Mouse (Mus musculus): ENCODE results near the gene Atp1a4. TPM values are rescaled to one million over a fixed set of nuclear protein-coding genes. Genes with fewer than 3 reads are reported as not detected.

The Atp1a4 gene
- polyA plus RNA-seq, 2 experiments from 2014 or later, result not detected

- no peak for ATAC-seq
Measured at GRCm38 (mm10) chr1:172219451-172220406, 38.5 kb downstream of the Atp1a4 start, which contains the start of gene Casq1. Gene Casq1 (minus strand): TSS chr1:172219868.

- no peak for ATAC-seq
Measured at GRCm38 (mm10) chr1:172218164-172218910, 39.9 kb downstream of the Atp1a4 start.

- ATAC-seq, result peak; percentile 96
Measured at GRCm38 (mm10) chr1:172217148-172217547, 41.1 kb downstream of the Atp1a4 start.

- no peak for ATAC-seq
Measured at GRCm38 (mm10) chr1:172214748-172215147, 43.5 kb downstream of the Atp1a4 start.

- ATAC-seq, result no peak
Measured at GRCm38 (mm10) chr1:172213771-172214170, 44.4 kb downstream of the Atp1a4 start.

- no peak for ATAC-seq
Measured at GRCm38 (mm10) chr1:172212776-172213175, 45.4 kb downstream of the Atp1a4 start.

GRCm38 (mm10) chr1:172207111-172207584 lies 51.1 kb downstream of the Atp1a4 start:
- ATAC-seq, result no peak

GRCm38 (mm10) chr1:172206141-172206917 lies 51.9 kb downstream of the Atp1a4 start, which contains the start of gene Pea15a:
Gene Pea15a (minus strand): TSS chr1:172206804.
- peak; percentile 69 for ATAC-seq

- ATAC-seq, result peak; percentile 87
Measured at GRCm38 (mm10) chr1:172205741-172206087, 52.5 kb downstream of the Atp1a4 start.

- no peak for ATAC-seq
Measured at GRCm38 (mm10) chr1:172204814-172205740, 53.1 kb downstream of the Atp1a4 start.

- ATAC-seq, result no peak
Measured at GRCm38 (mm10) chr1:172204033-172204813, 54.0 kb downstream of the Atp1a4 start.

- ATAC-seq, result no peak
Measured at GRCm38 (mm10) chr1:172203566-172203965, 54.6 kb downstream of the Atp1a4 start.

- no peak for ATAC-seq
Measured at GRCm38 (mm10) chr1:172202894-172203522, 55.2 kb downstream of the Atp1a4 start.

- no peak for ATAC-seq
Measured at GRCm38 (mm10) chr1:172201967-172202880, 56.0 kb downstream of the Atp1a4 start.

GRCm38 (mm10) chr1:172200871-172201447 lies 57.3 kb downstream of the Atp1a4 start:
- no peak for ATAC-seq

- no peak for ATAC-seq
Measured at GRCm38 (mm10) chr1:172200161-172200560, 58.1 kb downstream of the Atp1a4 start.

- ATAC-seq, result no peak
Measured at GRCm38 (mm10) chr1:172198996-172199395, 59.2 kb downstream of the Atp1a4 start.

- ATAC-seq, result no peak
Measured at GRCm38 (mm10) chr1:172198316-172198715, 59.9 kb downstream of the Atp1a4 start.

Measured in CD4-positive, CD25-positive, alpha-beta regulatory T cell, adult 4 months (primary cell).